Comparison of ENCODE assay signal across 20 mouse cellular contexts in genomic region chr9:8340628-8341027, GRCm38 (mm10).
DNase-seq lines count a peak whose midpoint lies in the region; ATAC-seq lines count a peak whose summit lies in the region.
"Had no signal": no experiment of that assay in that cellular context is flagged by ENCODE, and none has a peak within 500 bp of the region (broad histone marks: within the 10 kb centered on the region; RNA-seq: fewer than 3 reads in every experiment).

No protein-coding gene starts in this region.

- peak; percentile 2 for DNase-seq in cerebellum, adult 11-12 months
- peak; percentile 48 for DNase-seq in layer of hippocampus, adult 11-12 months (ENCODE audit: low spot score)
- DNase-seq in layer of hippocampus, postnatal 25 days (ENCODE audit: extremely low spot score in 1 of 2, low spot score in 1 of 2) = no peak
- DNase-seq in cerebellum, postnatal 25 days = peak; percentile 21 to 34
- DNase-seq in layer of hippocampus, postnatal 36 days = peak; percentile 30 to 44
- no peak for DNase-seq in adrenal gland, adult 2 months
- DNase-seq in adrenal gland, postnatal 36 days = no peak
- DNase-seq: adrenal gland, postnatal 14 days; gastrocnemius, postnatal 25 days; heart, adult 18-20 months; kidney, postnatal 36 days; liver; lung, postnatal 36 days; right cerebral cortex, postnatal 14 days; spleen, adult 18-20 months; thymus, postnatal 14 days had no signal

- ATAC-seq in cerebellum, adult (ENCODE audit: insufficient number of reproducible peaks, low FRiP score, low TSS enrichment) = no peak
- ATAC-seq: forebrain, embryonic 15.5 days; intestine, postnatal 0 days; midbrain, embryonic 13.5 days had no signal

Comparison
In these comparisons a context has a peak if more than half of its experiments do, and no peak if none do; other contexts are left out.
1. DNase-seq: peak in cerebellum, adult 11-12 months (single experiment), layer of hippocampus, adult 11-12 months (single experiment), cerebellum, postnatal 25 days (2 of 2) and layer of hippocampus, postnatal 36 days (2 of 2); none in layer of hippocampus, postnatal 25 days (0 of 2), adrenal gland, adult 2 months (single experiment) and adrenal gland, postnatal 36 days (0 of 2).